Mouse (Mus musculus) C2C12 (cell line): ENCODE results near the gene Ccr4.

Source experiments
- CTCF ChIP-seq: IDR thresholded peaks from one replicate; pipeline ENCODE4 v1.5.1; 2011; ENCODE audit not compliant: control insufficient read depth, insufficient read depth, insufficient read length
- MAX ChIP-seq: IDR thresholded peaks from one replicate; pipeline ENCODE4 v1.6.1; 2011; ENCODE audit warnings: mild to moderate bottlenecking, control low read depth

GRCm38 (mm10) chr9:114507421-114507820, 2.7 kb upstream of the Ccr4 start:
- TF ChIP-seq CTCF, result no peak
- no peak for TF ChIP-seq MAX
